Mouse (Mus musculus) naive thymus-derived CD4-positive, alpha-beta T cell, adult 5 months (primary cell): ENCODE data around the gene Psmd8. TPM values are rescaled to one million over a fixed set of nuclear protein-coding genes. Genes with fewer than 3 reads are reported as not detected.

Source experiments
- polyA plus RNA-seq: library from polyadenylated mRNA; unstranded; fragments of 100-300 nt; shearing (Covaris generic); gene quantifications from one replicate; pipeline ENCODE4 v1.2.1, GENCODE M21; 2017

The Psmd8 gene
- polyA plus RNA-seq, result 210 TPM

DNA sequence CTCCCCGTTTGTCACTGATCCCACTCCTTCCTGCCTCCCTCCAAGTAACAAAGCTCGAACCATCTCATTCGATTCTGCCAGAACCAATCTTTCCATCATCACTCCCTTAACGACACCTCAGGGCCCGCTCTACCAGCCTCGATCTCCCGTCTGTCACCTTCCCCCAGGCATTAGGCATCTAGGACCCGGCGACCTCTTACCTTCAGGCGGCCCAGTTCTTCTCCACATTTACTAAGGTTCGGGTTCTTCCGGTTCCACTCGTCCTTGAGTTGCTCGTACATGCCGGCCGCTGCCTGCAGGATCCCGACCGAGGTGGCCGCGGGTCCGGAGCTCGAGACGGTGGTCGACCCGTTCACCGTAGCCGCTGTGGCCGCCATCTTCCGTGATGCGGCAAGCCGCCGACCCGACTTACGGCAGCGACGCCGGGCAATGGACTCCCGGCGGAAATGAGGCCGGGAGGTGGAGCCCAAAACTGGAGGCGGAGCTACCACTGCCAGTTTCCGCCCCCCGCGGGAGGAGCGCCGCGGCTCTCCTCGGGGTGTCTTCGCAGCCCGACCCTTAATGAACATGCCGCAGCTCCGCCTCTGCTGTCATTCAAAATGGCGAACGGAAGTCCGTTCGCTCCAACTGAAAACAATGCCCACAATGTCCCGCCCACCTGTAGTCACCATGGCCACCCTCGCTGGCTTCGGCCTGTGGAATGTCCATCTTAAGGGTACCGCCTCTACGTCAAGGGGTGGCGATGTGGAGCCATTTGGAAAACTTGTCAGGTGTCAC, at the start of gene Psmd8:
TSS of gene Psmd8 (minus strand) at position 625 of the 777 bp plus-strand sequence.

GRCm38 (mm10) chr7:29213675-29214082, 33.2 kb upstream of the Psmd8 start, which contains the start of gene Catsperg1:
Catsperg1 (minus strand) TSS chr7:29214035.

DNA sequence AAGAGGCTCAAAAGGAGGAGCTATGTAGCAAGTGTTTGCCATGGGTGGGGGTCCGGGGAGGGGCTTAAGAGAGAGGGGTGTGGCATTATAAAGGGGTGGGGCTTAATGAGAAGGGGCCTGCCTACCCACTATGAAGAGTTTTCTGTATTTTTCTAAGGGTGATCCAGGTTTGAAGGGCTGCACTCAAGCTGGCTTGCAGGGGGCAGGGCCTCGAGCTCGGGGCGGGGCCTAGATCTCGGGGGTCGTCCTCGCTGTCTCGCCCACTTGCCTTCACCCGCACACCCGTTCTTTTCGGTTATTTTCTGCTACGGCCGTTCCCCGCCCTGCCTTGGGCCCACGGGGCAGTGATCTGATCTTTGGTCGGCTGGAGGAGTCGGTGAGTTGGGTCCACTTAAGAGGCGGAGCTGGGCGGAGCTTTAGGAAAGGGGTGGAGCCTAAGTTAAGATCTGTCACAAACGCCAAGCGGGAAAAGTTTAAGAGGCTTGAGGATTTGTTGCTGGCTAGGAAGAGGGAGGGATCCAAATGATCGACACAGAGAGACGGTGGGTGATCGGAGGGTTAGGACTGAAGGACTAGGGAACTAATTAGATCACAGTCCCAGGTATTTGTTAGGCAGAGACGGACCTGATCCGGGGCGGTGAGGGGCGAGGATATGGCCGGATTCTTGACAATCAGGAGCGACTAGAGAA, 10.3 kb downstream of the Psmd8 start, which contains the start of the genes Ggn and Spred3:
TSS of gene Ggn (plus strand) at position 145 of the 689 bp plus-strand sequence.
TSS of gene Spred3 (minus strand) at position 346 of the 689 bp plus-strand sequence.

DNA sequence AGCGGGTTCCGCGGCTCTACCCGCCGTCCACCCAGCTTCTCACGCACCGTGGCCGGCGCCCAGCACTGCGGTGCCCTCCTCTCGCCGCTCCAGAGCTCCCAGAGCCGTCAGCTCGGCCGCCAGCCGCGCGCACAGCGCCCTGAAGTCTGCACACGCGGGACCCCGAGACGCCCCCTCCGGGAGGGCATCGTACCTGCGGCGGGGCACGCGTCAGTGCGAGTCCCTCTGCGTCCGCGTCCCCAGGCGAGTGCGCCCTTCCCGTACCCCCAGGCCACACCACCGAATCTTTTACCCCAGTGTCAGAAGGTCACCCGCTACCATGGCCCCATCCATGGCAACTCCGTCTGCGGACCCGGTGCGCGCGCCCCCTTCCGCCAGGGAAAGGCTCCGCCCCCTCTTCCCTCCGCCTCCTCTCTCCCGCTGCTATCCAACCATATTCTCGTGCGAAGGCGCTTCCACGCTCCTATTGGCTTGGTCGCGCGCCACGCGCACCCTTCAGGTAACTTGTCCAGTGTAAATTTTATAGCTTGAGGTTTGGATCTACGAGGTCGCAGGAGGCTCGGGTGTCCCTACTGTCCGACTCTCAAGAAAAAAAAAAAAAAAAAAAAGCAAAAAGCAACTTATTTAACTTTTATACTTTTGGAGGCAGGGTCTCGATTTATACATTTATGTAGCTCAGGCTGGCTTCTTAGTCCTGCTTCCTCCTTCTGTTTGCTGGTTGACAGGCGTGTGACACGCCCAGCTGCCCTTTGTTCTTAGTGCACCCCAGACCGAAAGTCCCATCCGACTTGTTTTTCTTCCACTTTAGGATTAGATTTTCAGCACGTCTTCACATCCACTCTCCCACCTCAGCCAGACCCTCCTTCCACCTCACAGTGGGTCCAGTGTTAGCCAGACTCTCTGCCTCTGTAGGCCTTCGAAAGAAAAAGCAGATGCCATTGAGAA, 24.4 kb downstream of the Psmd8 start, which contains the start of gene Fam98c:
TSS of gene Fam98c (minus strand) at position 397 of the 945 bp plus-strand sequence.

DNA sequence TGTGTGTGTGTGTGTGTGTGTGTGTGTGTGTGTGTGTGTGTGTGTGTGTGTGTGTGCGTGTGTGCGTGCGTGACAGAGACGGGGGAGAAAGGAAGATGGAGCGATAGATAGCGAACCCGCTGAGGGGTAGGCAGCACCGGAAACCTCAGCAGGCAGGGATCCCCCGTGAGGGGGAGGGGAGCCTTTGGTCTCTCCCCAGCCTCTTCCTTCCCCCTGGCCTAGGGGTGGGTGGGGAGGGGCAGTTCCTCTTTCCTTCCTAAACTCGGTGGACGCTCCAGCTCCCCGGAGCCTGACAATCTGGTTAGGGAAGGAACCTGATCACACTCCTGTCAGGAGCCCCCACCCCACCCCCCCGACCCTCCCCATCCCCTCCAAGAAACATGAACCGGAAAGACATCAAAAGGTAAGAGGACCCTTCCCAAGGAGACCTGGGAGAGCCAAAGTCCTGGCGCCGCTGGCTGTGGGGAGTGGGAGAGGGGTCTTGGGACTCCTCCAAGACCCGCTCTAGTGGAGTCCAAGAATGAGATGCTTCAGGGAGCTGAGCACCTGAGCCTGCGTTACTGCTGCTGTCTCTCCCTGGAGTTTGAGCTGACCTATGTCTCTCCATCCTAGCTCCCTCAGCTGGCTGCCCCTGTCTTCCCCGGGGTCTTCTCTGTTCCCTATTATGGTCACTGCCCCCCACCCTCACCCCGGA, 45.7 kb downstream of the Psmd8 start, which contains the start of gene Rasgrp4:
TSS of gene Rasgrp4 (plus strand) at position 159 of the 694 bp plus-strand sequence.

DNA sequence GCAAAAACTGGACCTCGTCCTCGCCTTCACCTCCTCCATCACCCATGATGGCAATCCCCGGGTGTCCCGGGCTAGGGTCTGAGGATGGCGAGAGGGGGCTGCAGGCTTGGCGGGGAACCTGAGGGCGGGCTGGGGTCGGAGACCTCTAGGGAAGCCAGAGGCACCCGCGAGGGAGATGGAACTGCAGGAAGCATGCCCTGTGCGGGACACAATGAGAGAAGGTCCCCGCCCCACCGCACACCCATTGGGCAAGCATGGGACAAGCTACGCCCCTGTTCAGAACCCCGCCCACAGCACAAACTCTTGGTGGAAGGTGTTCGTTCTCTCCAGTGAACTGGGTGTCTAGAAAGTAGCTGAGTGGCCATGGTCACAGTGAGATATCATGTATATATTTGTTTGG, 55.5 kb downstream of the Psmd8 start, which contains the start of gene Ryr1:
TSS of gene Ryr1 (minus strand) at position 210 of the 400 bp plus-strand sequence.

Other genes with a start within 250 kb of the Psmd8 start
- gene Actn4, start 218.4 kb downstream of the Psmd8 start, polyA plus RNA-seq, result 297 TPM
- gene Eif3k, start 198.8 kb downstream of the Psmd8 start, polyA plus RNA-seq, result 355 TPM
- gene Map4k1, start 198.7 kb downstream of the Psmd8 start, polyA plus RNA-seq, result 107 TPM
- 0.02 TPM for gene Ryr1, start 55.5 kb downstream of the Psmd8 start, polyA plus RNA-seq
- gene Rasgrp4, start 45.9 kb downstream of the Psmd8 start, polyA plus RNA-seq, result 0.92 TPM
- gene Fam98c, start 24.5 kb downstream of the Psmd8 start, polyA plus RNA-seq, result 72.0 TPM
- gene Ggn, start 10.5 kb downstream of the Psmd8 start, polyA plus RNA-seq, result 0.14 TPM
- not detected for gene Spred3, start 10.3 kb downstream of the Psmd8 start, polyA plus RNA-seq
- 1.3 TPM for gene Catsperg1, start 33.3 kb upstream of the Psmd8 start, polyA plus RNA-seq
- gene Kcnk6, start 51.8 kb upstream of the Psmd8 start, polyA plus RNA-seq, result 0.42 TPM
- 40.5 TPM for gene Yif1b, start 57.6 kb upstream of the Psmd8 start, polyA plus RNA-seq
- 2.0 TPM for gene 2200002D01Rik, start 67.8 kb upstream of the Psmd8 start, polyA plus RNA-seq
- 154 TPM for gene Spint2, start 101.2 kb upstream of the Psmd8 start, polyA plus RNA-seq
- gene Ppp1r14a, start 108.6 kb upstream of the Psmd8 start, polyA plus RNA-seq, result not detected
- gene Dpf1, start 123.2 kb upstream of the Psmd8 start, polyA plus RNA-seq, result not detected